Mouse (Mus musculus): ENCODE data around the gene Hist2h2aa2. TPM values are rescaled to one million over a fixed set of nuclear protein-coding genes. Genes with fewer than 3 reads are reported as not detected.
"Not testable (repeated sequence)": the region's sequence is repeated elsewhere in the genome, so short reads cannot be mapped to it uniquely, and the experiment has no call there.

Hist2h2aa2 gene
- polyA plus RNA-seq, 1 experiment, result 18.0 TPM

DNA sequence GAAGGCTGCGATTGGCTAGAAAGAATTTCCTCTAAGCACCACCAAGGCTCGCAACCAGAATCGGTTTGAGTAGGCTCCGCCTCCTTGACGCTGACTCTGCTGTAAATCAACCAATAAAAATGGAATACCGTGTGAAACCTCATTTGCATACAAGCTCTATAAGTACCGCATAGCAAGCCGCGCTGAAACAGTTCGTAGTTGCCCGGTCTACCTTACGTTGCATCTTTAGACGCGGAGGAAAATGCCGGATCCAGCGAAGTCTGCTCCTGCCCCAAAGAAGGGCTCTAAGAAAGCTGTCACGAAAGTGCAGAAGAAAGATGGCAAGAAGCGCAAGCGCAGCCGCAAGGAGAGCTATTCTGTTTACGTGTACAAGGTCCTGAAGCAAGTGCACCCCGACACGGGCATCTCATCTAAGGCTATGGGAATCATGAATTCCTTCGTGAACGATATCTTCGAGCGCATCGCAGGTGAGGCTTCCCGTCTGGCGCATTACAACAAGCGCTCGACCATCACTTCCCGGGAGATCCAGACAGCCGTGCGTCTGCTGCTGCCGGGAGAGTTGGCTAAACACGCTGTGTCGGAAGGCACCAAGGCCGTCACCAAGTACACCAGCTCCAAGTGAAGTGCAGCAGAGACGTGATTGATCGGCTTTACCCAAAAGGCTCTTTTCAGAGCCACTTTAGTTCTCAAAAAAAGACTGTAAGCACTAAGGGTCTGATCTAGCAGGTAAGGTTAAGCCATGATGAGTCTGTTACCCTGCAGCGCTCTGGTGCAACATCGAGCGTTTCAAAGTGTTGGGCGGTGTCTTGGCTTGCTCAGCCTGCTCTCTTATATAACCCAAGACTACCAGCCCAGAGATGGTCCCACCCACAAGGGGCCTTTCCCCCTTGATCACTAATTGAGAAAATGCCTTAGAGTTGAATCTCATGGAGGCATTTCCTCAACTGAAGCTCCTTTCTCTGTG lies 29.7 kb upstream of the Hist2h2aa2 start, which contains the start of gene Hist2h2bb:
Hist2h2bb (plus strand) TSS at position 242 of the 964 bp plus-strand sequence.
- Histone ChIP-seq H3K4me3 (ENCODE audit: insufficient read depth, low read length) (peak within 1 kb of the TSS; percentile 72), H3K27ac (ENCODE audit: insufficient read depth, low read length) (peak within 1 kb of the TSS; percentile 95), H3K4me1 (ENCODE audit: control insufficient read depth, insufficient read depth, low read length) (peaks cover 3% of the 10 kb centered on the region; the same call in 1 of the 2 replicates)
- TF ChIP-seq POLR2A (IDR thresholded peaks at IDR 0.05; ENCODE audit: extremely low read depth, insufficient read depth, low read length) (peak; percentile 100), CTCF (IDR thresholded peaks at IDR 0.05; ENCODE audit: extremely low read depth, insufficient read depth, low read length) (no peak)

GRCm38 (mm10) chr3:96268776-96269378 lies 28.8 kb upstream of the Hist2h2aa2 start:
- peak overlapping the region; percentile 72 for H3K4me3 ChIP-seq (ENCODE audit: insufficient read depth, low read length)
- H3K4me1 ChIP-seq (ENCODE audit: control insufficient read depth, insufficient read depth, low read length), result not testable (repeated sequence)
- peak overlapping the region; percentile 95 for H3K27ac ChIP-seq (ENCODE audit: insufficient read depth, low read length)

DNA sequence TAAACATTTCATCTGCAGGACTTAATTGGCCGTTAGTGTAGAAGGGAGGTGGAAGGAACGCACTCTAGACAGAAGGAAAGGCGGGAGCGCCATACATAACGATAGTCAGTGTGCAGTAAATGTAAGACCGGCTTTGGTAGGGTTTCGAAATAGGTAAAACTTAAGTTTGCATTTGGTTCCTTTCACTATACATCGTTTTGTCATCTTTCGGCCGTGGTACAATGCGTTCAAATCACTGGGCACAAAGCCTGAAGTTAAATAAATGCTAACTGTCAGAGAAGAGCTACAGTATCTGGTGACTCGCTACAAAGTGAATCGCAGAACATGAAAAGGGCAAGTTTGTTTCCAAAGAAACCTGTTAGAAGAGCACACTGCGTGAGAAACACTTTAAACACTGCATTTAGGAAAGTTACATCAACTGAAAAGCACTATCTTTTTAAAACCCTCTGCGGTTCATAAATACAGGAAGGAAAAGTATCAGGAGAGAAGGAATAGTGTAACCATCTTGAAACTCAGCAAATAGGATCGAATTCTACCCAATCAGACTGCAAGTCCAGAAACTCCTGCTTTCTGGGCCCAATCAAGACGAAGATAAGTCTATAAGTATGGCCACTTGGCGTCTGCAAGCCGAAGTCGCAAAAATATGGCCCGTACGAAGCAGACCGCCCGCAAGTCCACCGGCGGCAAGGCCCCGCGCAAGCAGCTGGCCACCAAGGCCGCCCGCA lies 28.1 kb upstream of the Hist2h2aa2 start, which contains the start of gene Hist2h3b:
Hist2h3b (plus strand) TSS at position 604 of the 725 bp plus-strand sequence.
- peaks cover 3% of the 10 kb centered on the region; the same call in 1 of the 2 replicates for H3K4me1 ChIP-seq (ENCODE audit: control insufficient read depth, insufficient read depth, low read length)
- TF ChIP-seq CTCF (IDR thresholded peaks at IDR 0.05; ENCODE audit: extremely low read depth, insufficient read depth, low read length), result no peak
- peak; percentile 97 for TF ChIP-seq POLR2A (IDR thresholded peaks at IDR 0.05; ENCODE audit: extremely low read depth, insufficient read depth, low read length)
- peak within 1 kb of the TSS; percentile 72 for H3K4me3 ChIP-seq (ENCODE audit: insufficient read depth, low read length)
- peak within 1 kb of the TSS; percentile 95 for H3K27ac ChIP-seq (ENCODE audit: insufficient read depth, low read length)

- Histone ChIP-seq H3K27ac (ENCODE audit: insufficient read depth, low read length) (no peak overlapping the region), H3K4me3 (ENCODE audit: insufficient read depth, low read length) (no peak overlapping the region; the same call in 1 of the 2 replicates), H3K4me1 (ENCODE audit: control insufficient read depth, insufficient read depth, low read length) (peaks cover 3% of the 10 kb centered on the region; the same call in 1 of the 2 replicates)
- no peak for TF ChIP-seq CTCF (IDR thresholded peaks at IDR 0.05; ENCODE audit: extremely low read depth, insufficient read depth, low read length)
- TF ChIP-seq POLR2A (IDR thresholded peaks at IDR 0.05; ENCODE audit: extremely low read depth, insufficient read depth, low read length), result no peak
Measured at GRCm38 (mm10) chr3:96267541-96267940, 27.5 kb upstream of the Hist2h2aa2 start.

DNA sequence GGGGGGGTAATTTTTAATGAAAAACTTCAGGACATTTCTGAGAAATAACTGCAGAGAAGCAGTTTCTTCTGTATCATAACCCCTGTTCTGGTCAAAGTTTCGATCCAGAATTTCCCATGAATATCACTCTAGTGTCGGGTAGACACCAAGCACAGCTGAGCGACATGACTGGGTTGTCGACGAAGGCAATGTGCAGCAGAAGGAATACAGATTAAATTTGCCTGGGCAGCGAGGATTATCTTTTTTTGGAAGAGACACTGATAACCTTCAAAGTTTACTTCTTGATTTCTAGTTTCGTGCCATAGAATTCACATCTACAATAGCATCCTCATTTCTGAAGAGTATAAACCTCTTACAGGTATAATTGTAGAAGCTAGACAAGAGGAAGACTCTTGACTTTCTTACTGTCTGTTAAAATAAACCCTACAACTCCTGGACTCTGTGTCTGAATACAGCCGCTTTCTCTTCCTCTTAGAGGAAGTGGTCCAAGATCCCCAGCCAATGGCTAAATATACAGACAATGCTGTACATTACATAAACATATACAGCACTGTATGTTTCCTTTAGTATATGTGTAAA lies 26.1 kb upstream of the Hist2h2aa2 start:
- no peak overlapping the region for H3K27ac ChIP-seq (ENCODE audit: insufficient read depth, low read length)
- H3K4me1 ChIP-seq (ENCODE audit: control insufficient read depth, insufficient read depth, low read length), result peaks cover 3% of the 10 kb centered on the region; the same call in 1 of the 2 replicates
- no peak overlapping the region for H3K4me3 ChIP-seq (ENCODE audit: insufficient read depth, low read length)
- no peak for TF ChIP-seq POLR2A (IDR thresholded peaks at IDR 0.05; ENCODE audit: extremely low read depth, insufficient read depth, low read length)
- TF ChIP-seq CTCF (IDR thresholded peaks at IDR 0.05; ENCODE audit: extremely low read depth, insufficient read depth, low read length), result no peak

GRCm38 (mm10) chr3:96264404-96264949 lies 24.4 kb upstream of the Hist2h2aa2 start:
- Histone ChIP-seq H3K27ac (ENCODE audit: insufficient read depth, low read length) (peak overlapping the region; percentile 85), H3K4me3 (ENCODE audit: insufficient read depth, low read length) (no peak overlapping the region), H3K4me1 (ENCODE audit: control insufficient read depth, insufficient read depth, low read length) (peaks cover 3% of the 10 kb centered on the region; the same call in 1 of the 2 replicates)
- TF ChIP-seq CTCF (IDR thresholded peaks at IDR 0.05; ENCODE audit: extremely low read depth, insufficient read depth, low read length) (no peak), POLR2A (IDR thresholded peaks at IDR 0.05; ENCODE audit: extremely low read depth, insufficient read depth, low read length) (no peak)

DNA sequence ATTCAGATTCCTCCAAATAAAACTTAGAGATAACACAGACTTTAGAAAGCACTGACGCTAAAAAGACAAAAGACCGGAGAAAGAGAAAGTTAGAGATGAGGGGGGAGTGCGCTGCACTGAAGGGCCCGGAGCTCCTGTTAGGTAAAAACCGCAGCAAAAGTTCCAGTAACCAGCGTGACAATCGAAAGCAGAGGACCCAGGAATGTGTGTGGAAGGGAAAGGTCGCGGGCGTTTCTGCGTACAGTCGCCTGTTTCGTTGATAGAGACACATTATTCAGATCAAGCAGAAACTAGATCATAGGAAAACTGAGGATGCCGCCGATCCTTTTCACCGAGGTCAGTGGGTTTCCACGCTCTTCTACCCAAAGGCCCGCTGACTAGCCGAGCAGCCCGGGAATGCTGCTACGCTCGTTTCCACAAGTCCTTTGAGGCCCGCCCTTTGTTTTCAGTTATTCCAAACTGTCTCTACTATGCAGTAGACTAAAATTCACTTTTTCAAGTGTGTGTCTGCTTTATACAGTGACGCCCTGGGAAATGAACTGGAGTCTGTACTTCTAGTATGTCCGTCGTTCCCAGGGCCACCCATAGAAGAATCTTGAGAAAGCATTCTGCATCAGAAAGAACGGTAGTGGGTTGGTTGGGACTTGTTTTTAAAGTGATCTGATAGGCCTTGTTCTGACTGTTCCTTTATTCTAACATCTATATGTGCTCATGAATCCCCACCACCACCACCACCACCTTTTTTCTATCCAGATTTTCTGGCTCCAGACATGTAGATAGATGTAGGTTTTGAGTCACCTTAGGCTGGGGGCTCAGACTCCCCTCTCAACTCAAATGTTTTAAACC lies 23.7 kb upstream of the Hist2h2aa2 start:
- Histone ChIP-seq H3K27ac (ENCODE audit: insufficient read depth, low read length) (peak overlapping the region; percentile 85), H3K4me1 (ENCODE audit: control insufficient read depth, insufficient read depth, low read length) (peaks cover 3% of the 10 kb centered on the region; the same call in 1 of the 2 replicates), H3K4me3 (ENCODE audit: insufficient read depth, low read length) (peak overlapping the region; percentile 59)
- no peak for TF ChIP-seq CTCF (IDR thresholded peaks at IDR 0.05; ENCODE audit: extremely low read depth, insufficient read depth, low read length)
- no peak for TF ChIP-seq POLR2A (IDR thresholded peaks at IDR 0.05; ENCODE audit: extremely low read depth, insufficient read depth, low read length)

DNA sequence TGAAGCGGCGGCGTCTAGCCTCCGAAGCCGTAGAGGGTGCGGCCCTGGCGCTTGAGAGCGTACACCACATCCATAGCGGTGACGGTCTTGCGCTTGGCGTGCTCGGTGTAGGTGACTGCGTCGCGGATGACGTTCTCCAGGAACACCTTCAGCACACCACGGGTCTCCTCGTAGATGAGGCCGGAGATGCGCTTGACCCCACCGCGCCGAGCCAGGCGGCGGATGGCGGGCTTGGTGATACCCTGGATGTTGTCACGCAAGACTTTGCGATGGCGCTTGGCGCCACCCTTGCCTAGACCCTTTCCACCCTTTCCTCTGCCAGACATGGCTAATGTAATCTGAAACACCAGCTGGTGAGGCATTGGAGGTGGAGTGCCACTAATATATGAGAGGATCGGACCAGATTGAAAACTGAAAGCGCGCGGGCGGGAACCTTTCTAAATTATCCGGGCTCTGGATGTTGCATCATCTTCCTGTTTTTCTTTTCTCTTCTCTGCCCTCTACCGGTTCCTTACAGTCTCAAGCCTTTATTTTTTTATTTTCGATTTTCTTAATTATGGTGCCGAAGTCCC lies 23.0 kb upstream of the Hist2h2aa2 start, which contains the start of gene Hist2h4:
Hist2h4 (minus strand) TSS at position 333 of the 572 bp plus-strand sequence.
- peaks cover 2% of the 10 kb centered on the region; the same call in 1 of the 2 replicates for H3K4me1 ChIP-seq (ENCODE audit: control insufficient read depth, insufficient read depth, low read length)
- H3K4me3 ChIP-seq (ENCODE audit: insufficient read depth, low read length), result peak within 1 kb of the TSS; percentile 59
- TF ChIP-seq CTCF (IDR thresholded peaks at IDR 0.05; ENCODE audit: extremely low read depth, insufficient read depth, low read length) (no peak), POLR2A (IDR thresholded peaks at IDR 0.05; ENCODE audit: extremely low read depth, insufficient read depth, low read length) (peak; percentile 100)
- H3K27ac ChIP-seq (ENCODE audit: insufficient read depth, low read length), result peak within 1 kb of the TSS; percentile 85
